Mouse (Mus musculus): ENCODE measurements around the gene Olfr287. TPM values are rescaled to one million over a fixed set of nuclear protein-coding genes. Genes with fewer than 3 reads are reported as not detected.

The Olfr287 gene
- polyA plus RNA-seq, 2 experiments = not detected

DNA sequence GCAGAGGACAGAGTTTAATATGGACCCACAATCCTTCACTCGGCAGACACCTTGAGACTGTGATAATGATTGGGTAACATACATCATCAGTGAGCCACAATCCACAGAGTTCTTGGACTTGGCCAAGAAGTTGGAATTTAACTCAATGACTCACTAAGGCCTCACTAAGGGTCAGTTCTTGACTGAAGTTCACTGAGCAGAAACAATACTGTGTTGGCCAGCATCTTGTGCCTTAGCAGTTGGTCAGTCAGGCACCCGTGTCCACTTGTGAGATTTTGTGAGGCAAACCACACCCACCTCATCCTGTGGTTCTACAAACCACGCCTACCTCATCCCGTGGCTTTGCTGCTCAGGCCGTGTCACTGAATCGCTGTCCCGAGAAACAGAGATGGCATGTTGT lies 11.2 kb downstream of the Olfr287 start:
- Histone ChIP-seq H3K4me3 (replicated peaks; ENCODE audit: low read length) (no peak overlapping the region), H3K4me1 (ENCODE audit: control insufficient read depth, insufficient read depth, low read length) (no peaks in the 10 kb centered on the region), H3K36me3 (ENCODE audit: control insufficient read depth, insufficient read depth, low read length) (no peaks in the 10 kb centered on the region), H3K9ac (ENCODE audit: low read depth, low read length, severe bottlenecking) (no peak overlapping the region), H3K27ac (replicated peaks; ENCODE audit: low read depth, low read length) (no peak overlapping the region), H3K9me3 (ENCODE audit: control insufficient read depth, low read length) (no peaks in the 10 kb centered on the region), H3K27me3 (ENCODE audit: control insufficient read depth, insufficient read depth, low read length) (no peaks in the 10 kb centered on the region), H3K4me2 (replicated peaks; ENCODE audit: low read depth, low read length, severe bottlenecking) (no peak overlapping the region)
- DNase-seq (ENCODE audit: low spot score) (no peak), ATAC-seq (ENCODE audit: low FRiP score, low read depth) (no peak)
- TF ChIP-seq POLR2A (IDR thresholded peaks at IDR 0.05; ENCODE audit: borderline replicate concordance, extremely low read depth, insufficient read depth, insufficient read length) = no peak
- WGBS = 84% methylated on average over 7 of the region's 7 CpGs

DNA sequence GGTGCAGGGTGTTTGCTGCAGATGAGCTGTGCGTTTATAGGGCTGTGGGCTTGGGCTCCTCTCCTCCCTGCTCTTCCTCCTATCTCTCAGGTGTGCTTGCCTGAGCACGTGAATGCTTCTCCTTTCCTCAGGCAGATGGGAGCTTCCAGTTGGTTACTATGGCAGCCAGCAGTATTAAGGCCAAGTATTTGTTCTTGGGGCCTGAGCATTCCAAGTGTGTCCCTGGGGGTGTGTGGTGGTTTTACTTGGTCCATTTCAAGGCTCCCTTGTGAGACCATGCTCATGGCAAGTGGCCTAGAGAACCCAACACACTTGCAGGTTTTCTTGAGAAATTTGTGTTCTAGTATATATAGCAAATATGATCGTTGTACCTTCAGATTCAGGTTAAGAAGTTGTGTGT lies 25.4 kb downstream of the Olfr287 start, which contains the start of gene Olfr288:
Gene Olfr288, minus strand, starts transcription at position 101 of the 400 bp plus-strand sequence.
- no peaks in the 10 kb centered on the region for H3K27me3 ChIP-seq (ENCODE audit: control insufficient read depth, insufficient read depth, low read length)
- 71% methylated on average over 3 of the region's 3 CpGs for WGBS
- no peak within 1 kb of the TSS for H3K4me2 ChIP-seq (replicated peaks; ENCODE audit: low read depth, low read length, severe bottlenecking)
- ATAC-seq (ENCODE audit: low FRiP score, low read depth) (no peak), DNase-seq (ENCODE audit: low spot score) (no peak)
- H3K9me3 ChIP-seq (ENCODE audit: control insufficient read depth, low read length) = no peaks in the 10 kb centered on the region
- no peaks in the 10 kb centered on the region for H3K36me3 ChIP-seq (ENCODE audit: control insufficient read depth, insufficient read depth, low read length)
- no peak within 1 kb of the TSS for H3K9ac ChIP-seq (ENCODE audit: low read depth, low read length, severe bottlenecking)
- H3K4me1 ChIP-seq (ENCODE audit: control insufficient read depth, insufficient read depth, low read length) = no peaks in the 10 kb centered on the region
- no peak within 1 kb of the TSS for H3K4me3 ChIP-seq (replicated peaks; ENCODE audit: low read length)
- H3K27ac ChIP-seq (replicated peaks; ENCODE audit: low read depth, low read length) = no peak within 1 kb of the TSS
- no peak for TF ChIP-seq POLR2A (IDR thresholded peaks at IDR 0.05; ENCODE audit: borderline replicate concordance, extremely low read depth, insufficient read depth, insufficient read length)

DNA sequence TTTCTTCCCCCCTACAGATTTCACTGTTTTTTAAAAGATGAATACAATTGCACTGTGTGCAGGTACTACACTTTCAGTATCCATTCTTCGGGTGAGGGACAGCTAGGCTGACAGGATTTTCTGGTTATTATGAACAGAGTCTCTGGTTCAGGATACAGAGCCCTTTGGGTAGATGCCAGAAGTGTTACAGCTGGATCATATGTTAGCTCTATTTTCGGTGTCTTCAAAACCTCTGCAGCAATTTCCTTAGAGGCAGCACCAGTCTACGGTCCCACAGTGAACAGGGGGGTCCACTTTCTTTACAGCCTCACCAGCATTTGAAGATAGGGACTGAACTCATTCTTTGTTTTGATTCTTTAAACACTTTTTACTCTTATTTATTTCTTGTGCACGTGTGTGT lies 36.4 kb downstream of the Olfr287 start:
- Histone ChIP-seq H3K9me3 (ENCODE audit: control insufficient read depth, low read length) (no peaks in the 10 kb centered on the region), H3K4me3 (replicated peaks; ENCODE audit: low read length) (no peak overlapping the region), H3K27ac (replicated peaks; ENCODE audit: low read depth, low read length) (no peak overlapping the region), H3K27me3 (ENCODE audit: control insufficient read depth, insufficient read depth, low read length) (no peaks in the 10 kb centered on the region), H3K4me1 (ENCODE audit: control insufficient read depth, insufficient read depth, low read length) (no peaks in the 10 kb centered on the region), H3K9ac (ENCODE audit: low read depth, low read length, severe bottlenecking) (no peak overlapping the region), H3K36me3 (ENCODE audit: control insufficient read depth, insufficient read depth, low read length) (no peaks in the 10 kb centered on the region), H3K4me2 (replicated peaks; ENCODE audit: low read depth, low read length, severe bottlenecking) (no peak overlapping the region)
- DNase-seq (ENCODE audit: low spot score) (peak; percentile 22), ATAC-seq (ENCODE audit: low FRiP score, low read depth) (no peak)
- no peak for TF ChIP-seq POLR2A (IDR thresholded peaks at IDR 0.05; ENCODE audit: borderline replicate concordance, extremely low read depth, insufficient read depth, insufficient read length)
- 58% methylated on average over 4 of the region's 4 CpGs for WGBS

DNA sequence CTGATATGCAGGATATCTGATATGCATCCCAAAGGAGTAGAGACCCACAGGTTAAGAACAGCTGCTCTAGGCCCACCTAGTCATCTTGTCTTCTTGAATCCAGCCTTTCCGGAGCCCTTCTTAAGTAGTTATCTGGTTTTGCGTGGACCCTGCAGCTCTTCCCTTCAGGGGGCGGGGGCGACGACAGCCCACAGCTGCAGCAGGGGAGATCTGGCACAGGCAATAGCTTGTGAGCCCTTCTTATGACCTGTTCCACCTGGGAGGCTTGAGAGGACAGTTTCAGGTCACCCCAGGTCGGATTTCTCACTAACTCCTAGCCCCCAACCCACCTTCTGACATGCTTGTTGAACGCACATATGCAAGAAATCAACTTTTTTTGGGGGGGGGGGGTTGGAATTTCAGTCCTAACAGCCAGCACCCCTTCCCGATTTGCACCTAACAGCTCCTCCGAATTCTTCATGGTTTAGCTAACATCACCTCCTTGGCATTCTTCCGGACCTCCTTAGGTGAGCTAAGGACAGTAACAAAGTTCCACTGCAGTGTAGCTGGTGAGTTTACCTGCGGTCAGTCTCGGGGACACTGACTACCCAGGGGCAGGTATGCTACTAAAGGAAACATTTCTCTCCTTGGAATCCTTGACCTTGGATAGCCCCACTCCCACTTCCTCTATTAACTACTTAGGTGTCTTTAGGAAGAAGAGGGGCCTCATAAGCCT lies 38.8 kb downstream of the Olfr287 start:
- WGBS = 65% methylated on average over 12 of the region's 12 CpGs
- no peak overlapping the region for H3K4me2 ChIP-seq (replicated peaks; ENCODE audit: low read depth, low read length, severe bottlenecking)

DNA sequence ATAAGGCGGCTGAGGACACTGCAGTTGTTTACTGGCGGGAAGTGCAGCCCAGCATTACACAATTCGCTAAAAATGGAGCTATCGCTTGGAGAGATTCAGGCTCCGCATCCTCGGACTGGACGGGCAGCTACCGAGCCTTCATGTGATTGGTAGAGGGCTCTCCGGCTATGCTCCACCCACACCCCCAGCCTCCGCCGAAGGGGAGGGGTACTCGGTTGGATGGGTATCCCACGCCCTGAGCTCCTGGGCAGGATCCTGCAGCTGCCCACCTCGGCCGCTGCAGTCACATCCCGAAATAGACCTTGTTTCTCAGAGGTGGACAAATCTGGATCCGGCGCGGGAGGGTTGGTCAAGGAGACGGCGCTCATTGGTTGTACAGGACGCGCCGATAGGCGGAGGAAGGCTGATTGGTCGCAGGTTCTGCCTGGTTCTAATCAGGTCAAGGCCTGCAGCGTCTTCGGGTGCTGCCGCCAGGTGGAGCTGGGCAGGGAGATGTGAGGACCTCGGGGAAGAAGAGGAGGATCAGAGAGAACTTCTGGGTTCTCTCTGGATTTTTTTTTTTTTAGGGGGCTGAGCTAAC lies 39.6 kb downstream of the Olfr287 start:
- 0% methylated on average over 27 of the region's 30 CpGs for WGBS
- no peaks in the 10 kb centered on the region for H3K36me3 ChIP-seq (ENCODE audit: control insufficient read depth, insufficient read depth, low read length)
- no peaks in the 10 kb centered on the region for H3K4me1 ChIP-seq (ENCODE audit: control insufficient read depth, insufficient read depth, low read length)
- peak overlapping the region; percentile 50 for H3K4me3 ChIP-seq (replicated peaks; ENCODE audit: low read length)
- peak overlapping the region; percentile 36 for H3K9ac ChIP-seq (ENCODE audit: low read depth, low read length, severe bottlenecking)
- peak; percentile 91 for DNase-seq (ENCODE audit: low spot score)
- H3K9me3 ChIP-seq (ENCODE audit: control insufficient read depth, low read length) = no peaks in the 10 kb centered on the region
- H3K4me2 ChIP-seq (replicated peaks; ENCODE audit: low read depth, low read length, severe bottlenecking) = peak overlapping the region; percentile 61
- no peak for TF ChIP-seq POLR2A (IDR thresholded peaks at IDR 0.05; ENCODE audit: borderline replicate concordance, extremely low read depth, insufficient read depth, insufficient read length)
- no peak overlapping the region for H3K27ac ChIP-seq (replicated peaks; ENCODE audit: low read depth, low read length)
- no peaks in the 10 kb centered on the region for H3K27me3 ChIP-seq (ENCODE audit: control insufficient read depth, insufficient read depth, low read length)
- ATAC-seq (ENCODE audit: low FRiP score, low read depth) = peak; percentile 97

More for the DNA sequence above, 38.8 kb downstream of the Olfr287 start:
- DNase-seq (ENCODE audit: low spot score) (no peak), ATAC-seq (ENCODE audit: low FRiP score, low read depth) (no peak)
- TF ChIP-seq POLR2A (IDR thresholded peaks at IDR 0.05; ENCODE audit: borderline replicate concordance, extremely low read depth, insufficient read depth, insufficient read length) = no peak
- no peaks in the 10 kb centered on the region for H3K9me3 ChIP-seq (ENCODE audit: control insufficient read depth, low read length)
- no peak overlapping the region for H3K27ac ChIP-seq (replicated peaks; ENCODE audit: low read depth, low read length)
- H3K9ac ChIP-seq (ENCODE audit: low read depth, low read length, severe bottlenecking) = no peak overlapping the region
- no peak overlapping the region for H3K4me3 ChIP-seq (replicated peaks; ENCODE audit: low read length)
- H3K4me1 ChIP-seq (ENCODE audit: control insufficient read depth, insufficient read depth, low read length) = no peaks in the 10 kb centered on the region
- no peaks in the 10 kb centered on the region for H3K36me3 ChIP-seq (ENCODE audit: control insufficient read depth, insufficient read depth, low read length)
- H3K27me3 ChIP-seq (ENCODE audit: control insufficient read depth, insufficient read depth, low read length) = no peaks in the 10 kb centered on the region
